9 mouse cellular contexts compared by ENCODE assay signal in the genomic region with DNA sequence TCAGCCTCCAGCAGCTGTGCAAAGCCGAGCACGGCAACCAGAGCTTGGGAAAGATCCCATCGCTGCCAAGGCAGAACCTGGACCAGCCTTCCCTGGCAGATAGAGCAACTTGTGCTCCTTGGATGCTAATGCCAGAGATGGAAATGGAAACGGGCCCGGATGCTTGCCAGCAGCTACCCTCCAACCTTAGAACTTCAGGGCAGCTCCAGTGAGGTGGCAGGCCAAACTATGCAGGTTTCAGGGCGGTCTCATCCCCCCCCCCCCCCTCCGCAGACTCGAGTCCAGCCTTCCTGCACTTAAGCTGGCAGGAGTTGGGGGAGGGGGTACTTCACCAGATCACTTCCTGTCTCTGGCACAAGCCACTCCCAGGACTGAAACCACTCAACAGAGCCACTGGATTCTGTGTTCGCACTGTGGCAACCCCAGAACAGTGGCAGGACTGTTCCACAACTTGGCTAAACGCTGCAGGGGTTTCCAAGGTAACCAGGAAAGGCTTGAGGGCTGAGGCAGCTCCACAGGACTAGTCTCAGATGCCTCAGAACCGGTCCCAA. TPM values are rescaled to one million over a fixed set of nuclear protein-coding genes. Genes with fewer than 3 reads are reported as not detected.
A peak's percentile ranks its signal among the peaks of the same experiment; 100 is the strongest.
DNase-seq lines count a peak whose midpoint lies in the region; ATAC-seq lines count a peak whose summit lies in the region.
"Had no signal": no experiment of that assay in that cellular context is flagged by ENCODE, and none has a peak within 500 bp of the region (broad histone marks: within the 10 kb centered on the region; RNA-seq: fewer than 3 reads in every experiment).

No protein-coding gene starts in this region.

- no peak overlapping the region for H3K9ac ChIP-seq in midbrain, embryonic 15.5 days

- peak; percentile 56 for DNase-seq in embryo, embryonic 10.5 days (ENCODE audit: low spot score)
- DNase-seq in gastrocnemius, postnatal 10 days = peak; percentile 56
- peak; percentile 68 to 71 for DNase-seq in left cerebral cortex, postnatal 10 days (ENCODE audit: extremely low spot score in 1 of 2, low spot score in 2 of 2)
- DNase-seq in ovary, postnatal 10 days (ENCODE audit: low spot score) = no peak
- no peak for DNase-seq in kidney, adult 11 months

- intact Hi-C loops in left cerebral cortex, postnatal 10 days (cut with DNase I) = no loop called here

- ATAC-seq in megakaryocyte, adult 5-6 weeks (ENCODE audit: poor library complexity, severe bottlenecking) = no peak
- ATAC-seq in midbrain, embryonic 15.5 days (replicated peaks) = peak; percentile 61

- 41% methylated on average over 11 of the region's 11 CpGs for WGBS in midbrain, embryonic 15.5 days

- H3K9me3 ChIP-seq in megakaryocyte, embryonic 14.5 days = no peaks in the 10 kb centered on the region
- no peaks in the 10 kb centered on the region for H3K9me3 ChIP-seq in midbrain, embryonic 15.5 days

- no peak overlapping the region for H3K27ac ChIP-seq in midbrain, embryonic 15.5 days

- H3K4me3 ChIP-seq in megakaryocyte, embryonic 14.5 days (replicated peaks) = peak overlapping the region; percentile 47
- no peak overlapping the region for H3K4me3 ChIP-seq in midbrain, embryonic 15.5 days
- H3K4me3 ChIP-seq: myocyte had no signal

- peaks cover 16% of the 10 kb centered on the region for H3K4me1 ChIP-seq in megakaryocyte, embryonic 14.5 days
- H3K4me1 ChIP-seq in midbrain, embryonic 15.5 days = peaks cover 24% of the 10 kb centered on the region

- peaks cover 60% of the 10 kb centered on the region for H3K27me3 ChIP-seq in megakaryocyte, embryonic 14.5 days (replicated peaks)
- no peaks in the 10 kb centered on the region for H3K27me3 ChIP-seq in midbrain, embryonic 15.5 days (replicated peaks)

- no peaks in the 10 kb centered on the region for H3K36me3 ChIP-seq in megakaryocyte, embryonic 14.5 days (replicated peaks; ENCODE audit: low read length)
- H3K36me3 ChIP-seq in midbrain, embryonic 15.5 days (replicated peaks) = no peaks in the 10 kb centered on the region

- no peak overlapping the region for H3K4me2 ChIP-seq in midbrain, embryonic 15.5 days

RNA-seq across cellular contexts. Expression of gene Snph, which starts 26.9 kb away (rescaled TPM):
- not detected in 2 replicates for polyA plus RNA-seq in megakaryocyte, embryonic 14.5 days (2012; ENCODE audit: insufficient read depth, low replicate concordance)
- not detected in 2 replicates for total RNA-seq in megakaryocyte, adult 5-6 weeks (2015)
- not detected in 2 replicates for total RNA-seq in megakaryocyte, adult 5-6 weeks (2017)
- 1 to 10 TPM; 6.4 to 8.2 TPM for total RNA-seq in gastrocnemius, postnatal 10 days (2021)
- 100 to 1,000 TPM; 162 to 164 TPM for total RNA-seq in left cerebral cortex, postnatal 10 days (2021)
- 20.5 and 22.5 TPM in 2 replicates for polyA plus RNA-seq in midbrain, embryonic 15.5 days (2015; fragmentation: Nextera tagmentation; extraction: Ambion mirVana)
- polyA plus RNA-seq: myocyte had no signal

RNA-seq across cellular contexts. Expression of gene Sdcbp2, which starts 33.1 kb away (rescaled TPM):
- polyA plus RNA-seq in megakaryocyte, embryonic 14.5 days (2012; ENCODE audit: insufficient read depth, low replicate concordance) = 1.1 TPM in 1 of 2 replicates, not detected in the other
- 0.82 TPM in 1 of 2 replicates, not detected in the other for total RNA-seq in megakaryocyte, adult 5-6 weeks (2015)
- not detected in 2 replicates for total RNA-seq in megakaryocyte, adult 5-6 weeks (2017)
- 1 to 10 TPM in 1 of 2 experiments, under 1 TPM in 1; 0.66 to 1.5 TPM for total RNA-seq in gastrocnemius, postnatal 10 days (2021)
- total RNA-seq in left cerebral cortex, postnatal 10 days (2021) = 1 to 10 TPM; 1.5 to 1.6 TPM
- polyA plus RNA-seq in midbrain, embryonic 15.5 days (2015; fragmentation: Nextera tagmentation; extraction: Ambion mirVana) = 0.67 and 0.96 TPM in 2 replicates

Comparison
In these comparisons a context has a peak if more than half of its experiments do, and no peak if none do; other contexts are left out.
1. DNase-seq: peak in embryo, embryonic 10.5 days (single experiment), gastrocnemius, postnatal 10 days (single experiment) and left cerebral cortex, postnatal 10 days (2 of 2); none in ovary, postnatal 10 days (single experiment) and kidney, adult 11 months (single experiment).
2. RNA of gene Snph, which starts 26.9 kb away (total RNA-seq): 162 to 164 TPM in left cerebral cortex, postnatal 10 days; 6.4 to 8.2 TPM in gastrocnemius, postnatal 10 days and not detected in megakaryocyte, adult 5-6 weeks; every median in the first group is over 10 times any median in the second.